Mouse (Mus musculus) E14TG2a.4 (cell line): Measurements from ENCODE around the gene Gm28051.

Source experiments
- CTCF ChIP-seq: conservative IDR thresholded peaks from 2 replicates; pipeline ENCODE4 v1.5.1; 2014; ENCODE audit warnings: low read length
- NANOG ChIP-seq: IDR thresholded peaks from 2 replicates; pipeline ENCODE4 v1.6.1; 2014; ENCODE audit warnings: borderline replicate concordance, low read length, mixed read lengths
- POU5F1 ChIP-seq: IDR thresholded peaks from 2 replicates; pipeline ENCODE4 v1.6.1; 2014; ENCODE audit warnings: low read length, borderline replicate concordance

DNA sequence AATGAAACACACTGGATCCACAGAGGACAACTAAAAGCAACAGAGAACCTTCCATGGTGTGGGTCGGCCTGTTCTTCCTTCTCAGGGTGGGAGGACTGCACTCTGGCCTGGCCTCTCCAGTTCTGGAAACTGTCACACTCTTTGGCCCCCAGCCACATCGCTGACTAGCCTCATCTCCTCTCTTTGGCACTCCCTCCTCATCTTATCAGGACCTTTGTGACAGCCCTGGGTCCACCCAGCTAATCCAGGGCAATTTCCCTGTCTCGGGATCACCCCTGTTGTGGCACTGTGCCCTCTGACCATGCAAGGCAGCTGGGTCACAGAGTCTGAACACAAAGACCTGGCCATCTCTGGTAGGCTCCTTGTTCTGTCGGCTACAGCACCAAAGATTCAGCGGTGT is 75.5 kb downstream of the Gm28051 start:
- no peak for TF ChIP-seq CTCF
- TF ChIP-seq NANOG: no peak
- TF ChIP-seq POU5F1: no peak
